ENCODE assay signal across 19 mouse cellular contexts in the genomic region with DNA sequence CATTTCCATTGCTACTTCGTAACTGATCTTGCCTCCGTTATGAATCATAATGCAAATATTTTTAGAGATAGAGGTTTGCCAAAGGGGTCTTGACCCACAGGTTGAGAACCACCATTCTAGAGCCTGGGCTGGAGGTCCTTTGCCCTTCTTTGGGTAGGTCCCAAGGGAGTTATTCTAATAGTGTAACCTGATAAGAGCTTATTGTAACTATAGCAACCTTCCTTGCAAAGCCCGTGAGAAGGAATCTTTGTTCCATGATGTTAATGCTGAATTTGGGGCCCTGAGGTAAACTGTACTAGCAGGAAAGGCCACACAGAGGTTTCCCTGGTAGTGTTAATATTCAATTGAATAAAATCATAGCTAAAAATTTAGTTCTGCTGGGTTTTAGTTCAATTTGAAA.
"Had no signal": no experiment of that assay in that cellular context is flagged by ENCODE, and none has a peak within 500 bp of the region (broad histone marks: within the 10 kb centered on the region; RNA-seq: fewer than 3 reads in every experiment).

No protein-coding gene starts in this region.

- H3K4me3 ChIP-seq: midbrain, embryonic 10.5 days; midbrain, embryonic 12.5 days; myocyte; neural tube, embryonic 13.5 days; neural tube, embryonic 15.5 days had no signal

- H3K27ac ChIP-seq: midbrain, embryonic 10.5 days; midbrain, embryonic 12.5 days; neural tube, embryonic 13.5 days; neural tube, embryonic 15.5 days had no signal

- H3K9ac ChIP-seq: lung, embryonic 14.5 days; midbrain, embryonic 12.5 days; neural tube, embryonic 13.5 days; neural tube, embryonic 15.5 days had no signal

- H3K27me3 ChIP-seq: midbrain, embryonic 12.5 days; neural tube, embryonic 13.5 days; neural tube, embryonic 15.5 days had no signal

- H3K4me2 ChIP-seq: lung, embryonic 14.5 days; midbrain, embryonic 12.5 days; neural tube, embryonic 13.5 days; neural tube, embryonic 15.5 days had no signal

- H3K9me3 ChIP-seq: midbrain, embryonic 10.5 days; midbrain, embryonic 12.5 days; neural tube, embryonic 13.5 days; neural tube, embryonic 15.5 days had no signal

- H3K4me1 ChIP-seq: neural tube, embryonic 15.5 days had no signal

- H3K36me3 ChIP-seq: midbrain, embryonic 10.5 days; midbrain, embryonic 12.5 days; neural tube, embryonic 13.5 days; neural tube, embryonic 15.5 days had no signal

- ATAC-seq: midbrain, embryonic 16.5 days had no signal

- DNase-seq: lung, adult 18-20 months; lung, embryonic 14.5 days; lung, postnatal 10 days; lung, postnatal 4 days; midbrain, embryonic 14.5 days; retina, postnatal 1 day; right cerebral cortex, adult 18-20 months; right cerebral cortex, postnatal 25 days; right cerebral cortex, postnatal 4 days; spleen, adult 18-20 months; thymus, adult 2 months; thymus, postnatal 25 days; thymus, postnatal 4 days had no signal
